Mouse (Mus musculus) olfactory bulb, adult 2 months (tissue): ENCODE data around the gene Pik3ip1. TPM values are rescaled to one million over a fixed set of nuclear protein-coding genes. Genes with fewer than 3 reads are reported as not detected.

Experiments
- H3K27ac ChIP-seq: fragments of 200-500 bp; 2 replicates; pipeline ENCODE4 v1.5.1; 2012; ENCODE audit warnings: low read depth, low read length; ENCODE audit not compliant: insufficient read depth
- H3K4me1 ChIP-seq: fragments of 200-500 bp; 2 replicates; pipeline ENCODE4 v1.6.1; 2012; ENCODE audit warnings: low read length; ENCODE audit not compliant: control insufficient read depth, insufficient read depth
- H3K4me3 ChIP-seq: fragments of 200-500 bp; 2 replicates; pipeline ENCODE4 v1.5.1; 2012; ENCODE audit warnings: mild to moderate bottlenecking, low read depth, low read length, moderate library complexity; ENCODE audit not compliant: insufficient read depth
- CTCF ChIP-seq: fragments of 200-500 bp; IDR thresholded peaks from 2 replicates; pipeline ENCODE4 v1.5.1; 2012; ENCODE audit warnings: low read depth, mild to moderate bottlenecking, low read length, moderate library complexity; ENCODE audit not compliant: insufficient read depth
- POLR2A ChIP-seq: fragments of 200-500 bp; IDR thresholded peaks from 2 replicates; pipeline ENCODE4 v1.6.1; 2012; ENCODE audit warnings: mild to moderate bottlenecking, low read depth, low read length, moderate library complexity; ENCODE audit not compliant: insufficient read depth
- WGBS: fragments of 180-500 bp; shearing (Covaris S2); methylation state at CpG from one replicate; pipeline ENCODE4 v1.1.7; 2018; 5-methylcytosine and 5-hydroxymethylcytosine counted together
- polyA plus RNA-seq: library from polyadenylated mRNA; stranded (reverse); fragments of >200 nt; gene quantifications from 2 replicates; pipeline ENCODE4 v1.2.4, GENCODE M21; 2012; ENCODE audit warnings: low replicate concordance; ENCODE audit not compliant: missing spikeins, insufficient read depth, insufficient read length

The Pik3ip1 gene
- polyA plus RNA-seq, 1 experiment: not detected

DNA sequence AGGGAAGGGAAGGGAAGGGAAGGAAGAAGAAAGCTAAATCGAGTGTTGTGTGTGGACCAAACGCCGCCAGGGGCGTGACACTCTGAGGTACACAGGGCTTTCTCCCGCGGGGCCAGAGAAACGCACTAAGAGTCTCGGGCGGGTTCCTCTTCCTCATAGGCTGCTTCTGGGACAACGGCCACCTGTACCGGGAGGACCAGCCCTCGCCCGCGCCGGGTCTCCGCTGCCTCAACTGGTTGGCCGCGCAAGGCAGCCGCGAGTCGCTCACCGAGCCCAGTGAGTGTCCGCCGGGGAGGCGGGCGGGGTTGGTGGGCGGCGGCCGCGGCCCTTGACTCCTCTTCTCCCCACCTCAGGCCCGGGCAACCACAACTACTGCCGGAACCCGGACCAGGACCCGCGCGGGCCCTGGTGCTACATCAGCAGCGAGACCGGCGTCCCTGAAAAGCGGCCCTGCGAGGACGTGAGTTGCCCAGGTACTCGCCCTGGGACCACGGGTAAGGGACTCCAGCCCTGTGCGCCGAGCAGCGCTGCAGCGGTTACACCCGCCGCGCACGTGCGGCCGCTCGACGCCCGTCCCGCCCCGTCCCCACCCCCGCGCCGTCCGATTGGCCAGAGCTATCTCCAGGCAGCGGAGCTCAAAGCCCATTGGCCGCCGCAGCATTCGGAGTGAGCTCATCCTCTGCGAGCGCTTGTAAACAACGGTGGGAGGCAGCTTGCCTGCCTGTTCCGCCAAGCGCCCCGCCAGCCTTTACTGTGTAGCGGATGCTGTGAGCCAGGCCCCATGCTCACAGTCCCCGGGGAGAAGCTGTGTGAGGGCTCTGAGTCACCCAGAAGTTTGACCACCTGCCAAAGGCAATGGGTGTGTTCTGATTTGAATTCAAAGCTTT, 1.8 kb downstream of the Pik3ip1 start:
- Histone ChIP-seq H3K27ac (peak overlapping the region; percentile 89), H3K4me1 (peaks cover 33% of the 10 kb centered on the region), H3K4me3 (peak overlapping the region; percentile 91)
- WGBS: under 1% methylated on average over 75 of the region's 75 CpGs
- TF ChIP-seq POLR2A (peak; percentile 50; the same call in 1 of the 2 replicates), CTCF (no peak)

DNA sequence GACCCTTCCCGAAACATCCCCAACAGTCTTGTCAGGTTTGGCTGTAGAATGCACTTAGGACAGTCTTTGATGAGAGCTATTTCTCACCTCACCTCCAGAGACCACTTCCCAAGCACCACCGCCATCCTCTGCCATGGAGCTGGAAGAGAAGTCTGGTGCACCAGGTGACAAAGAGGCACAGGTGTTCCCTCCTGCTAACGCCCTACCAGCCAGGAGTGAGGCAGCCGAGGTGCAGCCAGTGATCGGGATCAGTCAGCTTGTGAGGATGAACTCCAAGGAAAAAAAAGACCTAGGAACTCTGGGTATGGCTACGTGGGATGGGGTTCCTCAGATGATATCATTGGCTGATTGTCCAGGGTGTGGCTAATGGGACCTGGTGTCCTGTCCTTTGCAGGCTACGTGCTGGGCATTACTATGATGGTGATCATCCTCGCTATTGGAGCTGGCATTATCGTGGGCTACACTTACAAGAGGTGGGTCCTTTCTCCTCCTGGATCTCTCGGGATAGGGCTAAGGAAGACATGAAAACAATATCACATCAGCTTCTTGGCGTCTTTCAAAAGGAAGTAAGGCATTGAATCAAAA, 3.0 kb downstream of the Pik3ip1 start:
- H3K27ac ChIP-seq: peak overlapping the region; percentile 64; the same call in 1 of the 2 replicates
- WGBS: 87% methylated on average over 11 of the region's 11 CpGs
- H3K4me3 ChIP-seq: no peak overlapping the region
- peaks cover 41% of the 10 kb centered on the region for H3K4me1 ChIP-seq
- TF ChIP-seq POLR2A (no peak), CTCF (no peak)

DNA sequence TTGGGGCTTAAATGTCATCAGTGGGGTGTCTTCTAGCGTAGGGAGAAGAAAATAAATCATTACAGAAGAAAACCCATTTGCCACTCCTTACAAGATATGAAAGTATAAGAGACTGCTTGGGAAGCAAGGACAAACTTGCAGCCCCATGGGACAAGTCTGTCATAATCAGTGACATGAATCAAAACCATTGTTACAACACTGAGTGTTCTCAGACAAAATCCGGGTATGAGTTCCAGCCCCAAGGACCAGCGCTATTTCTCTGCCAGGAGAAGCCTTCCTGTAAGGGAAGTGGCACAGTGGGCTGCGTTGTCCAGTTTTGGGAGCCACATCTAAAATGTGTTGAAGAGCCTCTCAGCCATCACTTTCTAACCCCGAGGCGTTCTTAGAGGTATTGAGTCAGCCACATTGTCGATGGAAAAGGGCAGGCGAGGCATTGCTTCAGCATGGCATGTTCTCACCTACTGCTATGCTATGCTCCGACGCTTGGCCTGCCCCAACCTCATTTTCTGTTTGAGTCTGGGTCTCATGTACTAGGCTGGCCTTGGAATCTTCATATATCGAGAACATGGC, 4.0 kb downstream of the Pik3ip1 start:
- Histone ChIP-seq H3K4me3 (no peak overlapping the region), H3K4me1 (peaks cover 41% of the 10 kb centered on the region), H3K27ac (no peak overlapping the region)
- WGBS: 89% methylated on average over 11 of the region's 11 CpGs
- TF ChIP-seq CTCF (no peak), POLR2A (no peak)

DNA sequence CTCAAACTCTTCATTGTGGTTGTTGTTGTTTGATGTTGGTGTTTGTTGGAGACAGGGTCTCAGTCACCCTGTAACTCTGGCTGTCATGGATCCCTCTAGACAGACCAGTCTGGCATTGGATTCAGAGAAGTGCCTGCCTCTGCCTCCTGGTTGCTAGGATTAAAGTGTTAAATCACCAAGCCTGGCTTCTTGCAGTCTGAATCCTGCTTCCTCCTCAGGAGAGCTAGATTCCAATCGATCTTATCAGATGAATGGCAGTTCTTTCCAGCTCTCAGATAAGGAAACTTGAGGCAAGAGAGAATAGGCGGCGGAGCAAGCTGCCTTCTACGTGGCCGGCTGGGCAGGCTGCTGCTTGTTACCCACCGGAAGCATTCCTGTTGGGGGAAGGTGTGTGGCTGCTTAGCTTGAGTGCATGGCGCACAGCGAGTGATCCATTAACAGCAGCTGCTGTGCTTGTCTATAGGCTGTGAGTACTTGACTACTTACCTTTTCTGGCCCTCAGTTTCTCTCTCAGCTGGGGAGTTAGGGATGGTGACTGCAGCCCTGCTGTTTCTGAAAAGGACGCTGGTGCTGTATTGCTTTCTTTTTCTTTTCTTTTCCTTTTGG, 4.6 kb downstream of the Pik3ip1 start:
- WGBS: 73% methylated on average over 9 of the region's 9 CpGs
- H3K4me3 ChIP-seq: no peak overlapping the region
- TF ChIP-seq CTCF: no peak
- no peak for TF ChIP-seq POLR2A
- peaks cover 45% of the 10 kb centered on the region for H3K4me1 ChIP-seq
- H3K27ac ChIP-seq: no peak overlapping the region; the same call in 1 of the 2 replicates

DNA sequence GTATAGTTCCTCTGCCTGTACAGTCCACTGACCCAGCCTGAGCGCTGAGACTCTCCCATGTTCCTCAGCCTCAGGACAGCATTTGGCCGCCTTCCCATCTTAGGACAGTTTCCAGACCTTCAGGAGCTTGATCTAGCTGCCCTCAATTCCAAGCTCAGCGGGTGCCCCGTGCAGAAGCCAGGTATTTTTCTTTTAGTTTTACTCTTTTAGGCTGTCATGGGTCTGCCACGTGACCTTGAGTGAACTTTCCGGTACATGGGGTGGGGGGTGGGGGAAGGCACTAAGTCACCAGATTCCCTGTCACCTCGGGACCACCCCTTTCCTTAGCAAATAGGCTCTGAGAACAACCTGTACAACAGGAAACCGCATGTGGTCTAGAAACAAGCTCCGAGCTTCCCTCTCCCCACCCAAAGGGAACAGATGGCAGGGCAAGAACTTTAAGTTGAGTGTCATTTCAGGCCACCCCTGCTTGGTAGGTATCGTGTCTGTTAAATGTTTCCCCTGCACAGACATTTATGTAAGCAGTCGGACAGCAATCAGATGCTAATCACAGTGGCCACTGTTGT, 5.5 kb downstream of the Pik3ip1 start:
- WGBS: 47% methylated on average over 11 of the region's 11 CpGs
- Histone ChIP-seq H3K4me1 (peaks cover 46% of the 10 kb centered on the region), H3K4me3 (no peak overlapping the region), H3K27ac (peak overlapping the region; percentile 23; the same call in 1 of the 2 replicates)
- TF ChIP-seq CTCF (no peak), POLR2A (no peak)

DNA sequence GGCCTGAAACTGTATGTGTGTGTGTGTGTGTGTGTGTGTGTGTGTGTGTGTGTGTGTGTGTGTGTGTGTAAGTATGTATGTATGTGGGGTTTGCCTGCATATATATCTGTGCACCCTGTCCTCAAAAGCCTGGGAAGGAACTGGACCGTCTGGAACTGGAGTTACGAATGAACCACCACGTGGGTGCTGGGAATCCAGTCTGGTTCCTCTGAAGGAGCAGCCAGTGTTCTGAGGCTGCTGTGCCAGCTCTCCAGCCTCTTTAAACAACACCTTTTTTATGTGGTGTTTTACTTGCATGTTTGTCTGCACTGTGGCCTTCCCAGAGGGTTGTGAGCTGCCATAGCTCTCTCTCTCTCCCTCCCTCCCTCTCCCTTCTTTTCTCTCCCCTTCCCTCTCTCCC, 6.4 kb downstream of the Pik3ip1 start:
- peak overlapping the region; percentile 76 for H3K27ac ChIP-seq
- TF ChIP-seq POLR2A (no peak), CTCF (no peak)

DNA sequence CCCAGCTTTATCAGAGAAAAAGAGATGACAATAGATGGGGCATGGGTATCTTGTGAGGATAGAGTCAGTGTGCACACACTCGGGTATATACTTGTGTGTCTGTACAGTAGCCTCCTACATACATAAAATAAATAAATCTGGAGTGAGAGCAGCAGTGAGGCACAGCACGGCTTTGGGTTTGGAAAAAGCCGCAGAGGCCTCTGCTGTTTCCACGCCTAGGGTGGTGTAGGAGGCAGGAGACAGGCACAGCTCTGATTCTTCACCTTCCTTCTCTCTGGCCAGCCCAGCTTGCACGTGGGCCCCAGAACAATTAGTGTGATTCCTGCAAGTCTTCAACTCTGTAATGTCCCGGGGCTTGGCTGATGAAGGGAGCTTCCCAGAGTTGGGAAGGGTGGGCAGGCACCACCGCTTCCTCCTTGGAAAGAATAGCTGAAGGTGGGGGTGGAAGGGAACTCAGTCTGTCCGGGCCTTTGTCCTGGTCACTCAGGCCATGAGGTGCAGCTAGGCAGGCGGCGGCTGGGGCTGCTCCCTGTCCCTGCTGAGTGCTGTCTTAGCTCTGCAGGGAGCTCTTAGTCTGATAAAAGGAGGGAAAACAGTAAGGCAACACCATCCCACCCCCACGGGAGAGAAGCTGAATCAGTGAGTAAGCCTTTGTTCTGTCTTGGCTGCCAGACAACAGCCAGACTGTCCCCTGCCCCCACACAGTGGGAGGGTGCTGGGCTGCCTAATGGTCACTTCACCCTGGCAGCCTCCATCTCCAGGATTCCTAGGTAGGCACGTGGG, 7.2 kb downstream of the Pik3ip1 start:
- Histone ChIP-seq H3K27ac (peak overlapping the region; percentile 79), H3K4me3 (no peak overlapping the region), H3K4me1 (peaks cover 45% of the 10 kb centered on the region)
- TF ChIP-seq CTCF (no peak), POLR2A (no peak)
- 5% methylated on average over 12 of the region's 12 CpGs for WGBS

More for the DNA sequence above, 6.4 kb downstream of the Pik3ip1 start:
- Histone ChIP-seq H3K4me3 (no peak overlapping the region), H3K4me1 (peaks cover 46% of the 10 kb centered on the region)
- 51% methylated on average over 3 of the region's 3 CpGs for WGBS

DNA sequence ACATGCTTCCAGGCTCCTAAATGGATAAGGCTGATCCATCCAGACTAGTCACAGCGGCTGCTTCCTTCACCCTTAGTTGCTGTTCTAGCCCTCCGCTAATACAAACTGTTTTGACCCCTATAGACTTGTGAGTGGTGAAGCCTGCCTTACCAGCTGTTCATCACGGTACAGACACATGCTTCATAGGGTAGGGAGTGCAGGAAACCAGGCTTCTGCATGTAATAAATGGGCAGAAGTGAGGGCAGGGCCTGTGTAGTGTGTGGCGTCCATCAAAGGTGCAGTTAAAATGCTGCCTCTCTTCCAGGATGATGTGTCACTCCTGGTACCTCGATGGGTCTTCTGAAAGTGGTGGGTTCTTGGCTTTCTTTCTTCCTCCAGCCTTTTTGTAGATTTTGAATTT, 7.8 kb downstream of the Pik3ip1 start:
- H3K4me1 ChIP-seq: peaks cover 39% of the 10 kb centered on the region
- H3K4me3 ChIP-seq: no peak overlapping the region
- 43% methylated on average over 5 of the region's 5 CpGs for WGBS
- TF ChIP-seq CTCF (no peak), POLR2A (no peak)
- peak overlapping the region; percentile 47; the same call in 1 of the 2 replicates for H3K27ac ChIP-seq
